Mouse (Mus musculus): ENCODE results near the gene Misp.

Gene Misp

GRCm38 (mm10) chr10:79822372-79822771, 1.6 kb downstream of the Misp start:
- in situ Hi-C loops (cut with MseI, MboI): no loop called here

- in situ Hi-C loops (cut with MseI, MboI): no loop called here
These were observed 2.2 kb downstream of the Misp start for GRCm38 (mm10) chr10:79823011-79823410.

DNA sequence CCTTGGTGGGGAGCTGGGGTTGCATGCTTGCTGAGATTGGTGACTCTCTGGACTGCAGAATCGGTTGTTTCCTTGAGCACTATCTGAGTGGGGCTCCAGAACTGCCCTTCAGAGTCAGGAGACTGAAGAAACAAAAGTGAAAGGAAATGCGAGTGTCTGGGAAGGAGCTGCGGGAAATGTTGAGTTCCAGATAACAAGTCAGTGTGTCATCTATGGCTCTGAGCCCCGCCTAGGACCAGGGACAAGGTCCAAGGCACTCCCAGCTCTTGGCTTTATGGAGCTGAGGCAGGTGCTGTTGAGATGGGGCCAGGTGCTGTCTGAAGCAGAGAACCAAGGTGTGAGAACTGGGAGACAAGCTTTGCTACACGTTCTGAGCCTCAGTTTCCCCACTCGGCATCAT, 3.6 kb downstream of the Misp start:
- in situ Hi-C loops (cut with MseI, MboI): no loop called here

- in situ Hi-C loops (cut with MseI, MboI): no loop called here
These were observed 10.8 kb downstream of the Misp start for GRCm38 (mm10) chr10:79831583-79831982.

- in situ Hi-C loops (cut with MseI, MboI): no loop called here
These were observed 11.4 kb downstream of the Misp start for GRCm38 (mm10) chr10:79832026-79832785.

DNA sequence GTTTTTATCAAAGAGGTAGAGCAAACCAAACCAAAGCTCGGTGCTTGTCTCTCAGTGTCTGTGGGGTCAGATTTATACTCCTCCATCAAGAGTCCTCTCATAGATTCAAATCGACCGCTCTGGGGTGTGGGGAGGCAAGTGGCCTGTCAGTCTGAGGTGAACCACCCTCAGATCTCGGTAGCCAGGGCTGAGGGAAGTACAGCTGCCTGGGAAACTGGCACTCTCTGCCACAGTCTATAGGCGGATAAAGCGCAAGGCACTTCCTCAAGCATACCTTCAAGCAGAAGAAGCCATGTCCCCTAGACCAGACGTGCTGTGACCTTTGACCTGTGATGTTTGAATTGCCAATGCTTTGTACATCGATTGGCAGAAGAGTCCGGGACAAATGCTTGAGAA, 12.0 kb downstream of the Misp start:
- in situ Hi-C loops (cut with MseI, MboI): no loop called here

DNA sequence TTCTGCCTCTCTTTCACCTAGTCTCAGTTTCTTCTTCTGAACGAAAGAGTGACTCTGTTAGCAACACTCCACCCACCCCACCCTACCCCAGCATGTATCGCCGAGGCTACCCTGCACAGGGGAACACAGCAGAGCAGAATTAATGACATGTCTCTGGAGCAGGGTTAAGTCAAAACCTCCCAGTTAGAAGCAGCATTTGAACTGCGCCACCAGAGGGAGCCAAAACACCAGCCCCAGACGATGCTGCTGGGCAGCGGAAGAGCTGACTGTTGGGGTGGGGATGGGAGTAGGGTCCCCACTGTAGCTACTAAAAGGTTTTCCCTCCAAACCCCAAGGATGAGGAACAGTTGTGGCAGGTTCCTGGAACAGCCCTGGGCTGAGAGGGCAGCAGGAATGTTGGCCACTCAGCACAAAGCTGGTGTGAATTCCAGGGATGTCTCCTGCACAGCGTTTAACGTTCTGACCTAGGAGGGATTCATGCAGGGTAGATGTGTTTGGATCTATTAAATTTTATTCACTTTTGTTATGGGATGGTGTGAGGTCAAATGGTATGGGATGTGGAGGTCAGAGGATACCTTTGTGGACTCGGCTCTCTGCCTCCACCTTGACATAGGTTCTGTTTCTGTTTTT, 14.1 kb downstream of the Misp start:
- in situ Hi-C loops (cut with MseI, MboI): no loop called here

GRCm38 (mm10) chr10:79836918-79837317, 16.1 kb downstream of the Misp start:
- in situ Hi-C loops (cut with MseI, MboI): no loop called here

GRCm38 (mm10) chr10:79838151-79838550, 17.4 kb downstream of the Misp start:
- in situ Hi-C loops (cut with MseI, MboI): no loop called here

DNA sequence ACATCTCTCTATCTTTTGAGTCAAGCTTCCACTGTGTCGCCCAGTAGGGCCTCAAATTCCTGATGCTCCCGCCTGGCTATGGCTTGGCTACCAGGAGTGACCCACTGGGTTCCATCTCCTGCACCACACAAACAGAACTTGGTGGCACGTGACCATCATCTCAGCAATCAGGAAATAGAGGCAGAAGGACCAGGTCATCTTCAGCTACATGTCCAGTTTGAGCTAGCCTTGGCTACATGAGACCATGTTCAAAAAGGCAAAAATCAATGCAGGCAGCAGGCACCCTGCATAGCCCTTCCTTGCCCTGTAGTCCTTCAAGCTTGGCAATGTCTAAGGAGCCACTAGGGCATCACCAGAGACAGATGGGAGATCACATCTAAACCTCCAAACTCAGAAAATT, 19.3 kb downstream of the Misp start:
- in situ Hi-C loops (cut with MseI, MboI): no loop called here

- in situ Hi-C loops (cut with MseI, MboI): no loop called here
These were observed 20.1 kb downstream of the Misp start for GRCm38 (mm10) chr10:79840644-79841551.

DNA sequence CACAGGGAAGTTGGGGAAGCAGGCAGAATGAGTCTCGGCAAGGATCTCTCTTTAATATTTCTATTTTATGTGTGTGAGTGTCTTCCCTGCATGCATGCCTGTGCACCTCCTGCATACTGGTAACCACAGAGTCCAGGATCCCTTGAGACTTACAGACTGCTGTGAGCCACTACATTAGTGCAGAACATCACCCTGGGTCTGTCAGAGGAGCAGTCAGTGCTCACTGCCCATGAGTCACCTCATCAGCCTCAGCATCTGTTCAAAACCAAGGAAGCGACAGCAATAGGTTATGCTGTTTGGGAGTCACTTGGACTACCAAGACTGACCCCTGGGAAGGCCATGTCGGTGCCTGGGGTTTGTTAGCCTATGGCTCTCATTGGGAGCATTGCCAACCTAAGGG, 21.5 kb downstream of the Misp start:
- in situ Hi-C loops (cut with MseI, MboI): no loop called here

DNA sequence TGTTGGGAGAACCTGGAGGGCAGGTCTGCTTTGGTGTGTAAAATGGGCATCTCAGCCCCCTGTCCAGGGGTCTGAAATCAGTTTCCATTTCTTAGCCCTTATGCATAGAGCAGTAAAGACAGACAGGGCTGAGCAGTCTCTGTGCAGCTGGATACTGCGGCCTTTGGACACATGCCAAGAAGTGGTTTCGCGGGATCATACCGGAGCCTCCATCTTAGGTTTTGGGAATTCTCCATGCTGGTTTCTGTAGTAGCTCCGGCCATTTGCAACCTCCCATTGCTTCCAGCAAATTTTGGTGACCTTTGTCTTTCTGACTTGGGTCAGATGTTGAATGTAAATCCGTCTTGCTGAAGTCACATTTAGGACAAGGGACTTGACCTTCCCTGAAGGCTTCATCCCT, 22.7 kb downstream of the Misp start:
- in situ Hi-C loops (cut with MseI, MboI): no loop called here

GRCm38 (mm10) chr10:79846553-79846952, 25.8 kb downstream of the Misp start:
- in situ Hi-C loops (cut with MseI, MboI): no loop called here

DNA sequence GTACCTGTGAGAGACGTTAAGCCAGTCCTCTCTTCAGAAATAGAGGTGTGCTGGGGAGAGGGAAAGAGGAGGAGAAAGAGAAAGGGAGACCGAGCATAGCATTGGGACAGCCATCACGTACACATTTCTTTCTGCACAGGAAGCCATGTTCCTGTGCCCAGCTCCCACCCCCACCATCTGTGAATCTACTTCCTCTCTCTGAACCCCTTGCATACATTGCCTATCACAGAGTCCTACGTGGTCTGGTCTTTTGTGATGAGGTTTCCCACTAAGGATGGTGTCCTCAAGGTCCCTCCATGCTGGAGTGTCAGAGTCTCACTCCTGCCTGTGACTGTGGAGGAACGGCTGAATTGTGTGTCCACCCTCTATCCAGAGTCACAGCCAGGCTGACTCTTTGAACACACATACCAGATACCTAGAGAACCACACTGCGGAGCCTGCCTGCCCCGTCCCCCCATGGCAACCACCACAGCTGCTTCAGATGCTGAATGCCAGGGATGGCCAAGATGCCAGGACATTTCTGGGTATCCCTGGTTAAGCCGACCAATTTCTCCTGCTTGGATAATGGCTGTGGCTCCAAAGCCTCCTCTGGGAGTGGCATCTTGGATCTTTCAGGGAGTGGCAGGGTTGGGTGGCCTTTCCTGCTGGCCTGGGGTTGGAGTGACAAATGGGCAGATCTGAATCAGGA, 29.3 kb downstream of the Misp start:
- in situ Hi-C loops (cut with MseI, MboI): no loop called here

DNA sequence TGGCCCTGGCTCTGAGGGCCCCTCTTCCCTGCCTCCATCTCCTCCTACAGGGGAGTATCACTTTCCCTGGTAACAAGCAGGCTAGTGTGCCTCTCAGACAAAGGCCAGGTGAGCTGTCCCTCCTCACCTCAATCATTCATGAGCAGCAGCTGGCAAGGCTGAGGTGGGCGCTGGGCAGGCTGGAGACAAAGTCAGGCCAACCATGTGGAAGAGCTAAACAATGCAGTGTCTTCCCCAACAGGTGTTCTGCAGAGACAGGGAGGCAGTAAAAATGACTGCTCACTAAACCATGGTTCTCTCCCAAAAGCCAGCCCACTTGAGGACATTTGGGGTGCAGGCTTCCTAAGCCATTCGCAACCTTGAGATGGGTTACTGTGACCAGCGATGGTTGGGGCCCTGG, 30.9 kb downstream of the Misp start:
- in situ Hi-C loops (cut with MseI, MboI): no loop called here

- in situ Hi-C loops (cut with MseI, MboI): no loop called here
These were observed 31.5 kb downstream of the Misp start for GRCm38 (mm10) chr10:79852107-79852789.

GRCm38 (mm10) chr10:79852827-79853226, 32.0 kb downstream of the Misp start:
- in situ Hi-C loops (cut with MseI, MboI): no loop called here

- in situ Hi-C loops (cut with MseI, MboI): no loop called here
These were observed 32.6 kb downstream of the Misp start for GRCm38 (mm10) chr10:79853392-79853791.

GRCm38 (mm10) chr10:79853860-79854795, 33.3 kb downstream of the Misp start, which contains the start of gene Ptbp1:
TSS of gene Ptbp1 (plus strand) at chr10:79854427.
- in situ Hi-C loops (cut with MseI, MboI): no loop called here

Data from mouse trophoblast stem cell (cell line).